Mouse (Mus musculus) adrenal gland, adult 8-10 months (tissue): ENCODE measurements around the gene Zmpste24. TPM values are rescaled to one million over a fixed set of nuclear protein-coding genes. Genes with fewer than 3 reads are reported as not detected.
"Not testable (repeated sequence)": the region's sequence is repeated elsewhere in the genome, so short reads cannot be mapped to it uniquely, and the experiment has no call there.

Experiments
- DNase-seq: peaks from one replicate; pipeline ENCODE4 v3.0.0; 2022
- total RNA-seq, 4 experiments: library from RNA; stranded (reverse); gene quantifications; 2 replicates each; pipeline ENCODE4 v1.2.4; 2022

Zmpste24 gene
- 10 to 100 TPM; 54.8 to 69.9 (median 57.0) TPM for total RNA-seq

GRCm38 (mm10) chr4:121097650-121098378 lies at the start of gene Zmpste24:
Gene Zmpste24 (minus strand): TSS chr4:121098241.
- DNase-seq = peak; percentile 59

GRCm38 (mm10) chr4:121109126-121109525 lies 11.1 kb upstream of the Zmpste24 start, which contains the start of gene Tmco2:
Gene Tmco2 (minus strand): TSS chr4:121109226.
- no peak for DNase-seq

GRCm38 (mm10) chr4:121103304-121103703 lies 5.3 kb upstream of the Zmpste24 start:
- DNase-seq = no peak

- no peak for DNase-seq
Measured at GRCm38 (mm10) chr4:121090211-121090610, 7.8 kb downstream of the Zmpste24 start.

GRCm38 (mm10) chr4:121088696-121089095 lies 9.3 kb downstream of the Zmpste24 start:
- DNase-seq = no peak

DNA sequence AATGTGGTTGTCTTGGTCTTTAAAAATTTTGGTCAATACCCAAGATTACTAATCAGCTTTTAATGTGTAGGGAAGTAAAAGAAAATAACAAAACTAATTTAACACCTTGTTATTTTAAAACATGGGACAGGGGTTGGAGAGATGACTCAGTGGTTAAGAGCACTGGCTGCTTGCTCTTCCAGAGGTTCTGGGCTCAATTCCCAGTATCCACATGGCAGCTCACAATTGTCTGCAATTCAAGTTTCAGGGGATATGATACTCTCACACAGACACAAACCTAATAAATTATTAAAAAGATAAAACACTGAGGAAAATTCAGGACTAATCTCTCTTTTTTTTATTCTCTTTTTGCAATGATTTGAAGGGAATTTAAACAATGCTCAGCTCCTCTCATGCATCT lies 13.5 kb downstream of the Zmpste24 start:
- no peak for DNase-seq

- DNase-seq = no peak
Measured at GRCm38 (mm10) chr4:121080395-121080794, 17.6 kb downstream of the Zmpste24 start.

- no peak for DNase-seq
Measured at GRCm38 (mm10) chr4:121077915-121078646, 20.0 kb downstream of the Zmpste24 start.

- DNase-seq = no peak
Measured at GRCm38 (mm10) chr4:121074250-121074649, 23.8 kb downstream of the Zmpste24 start.

GRCm38 (mm10) chr4:121065336-121065735 lies 32.7 kb downstream of the Zmpste24 start:
- DNase-seq = no peak

- not testable (repeated sequence) for DNase-seq
Measured at GRCm38 (mm10) chr4:121059218-121059617, 38.8 kb downstream of the Zmpste24 start.

GRCm38 (mm10) chr4:121057032-121057431 lies 41.0 kb downstream of the Zmpste24 start:
- no peak for DNase-seq

GRCm38 (mm10) chr4:121056342-121056741 lies 41.7 kb downstream of the Zmpste24 start:
- DNase-seq = no peak

- DNase-seq = no peak
Measured at GRCm38 (mm10) chr4:121052454-121053323, 45.4 kb downstream of the Zmpste24 start.

DNA sequence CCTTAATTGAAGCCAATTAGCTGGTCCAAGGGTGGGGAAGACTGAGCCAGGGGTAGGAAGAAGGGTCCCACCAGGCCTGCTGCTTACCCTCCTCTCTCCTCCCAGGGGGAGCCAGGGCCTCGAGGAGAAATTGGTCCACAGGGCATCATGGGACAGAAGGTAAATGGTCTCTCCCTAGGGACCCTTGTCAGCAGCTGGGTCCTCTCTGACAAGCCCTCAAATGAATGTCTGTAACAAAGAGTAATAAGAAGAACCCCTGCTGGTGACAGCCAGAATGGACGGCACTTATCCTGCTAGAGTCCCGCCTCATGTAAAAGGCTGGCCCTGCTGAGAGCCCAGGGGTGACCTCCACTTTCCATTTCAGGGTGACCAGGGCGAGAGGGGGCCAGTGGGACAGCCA lies 46.2 kb downstream of the Zmpste24 start:
- DNase-seq = no peak

GRCm38 (mm10) chr4:121042946-121043345 lies 55.1 kb downstream of the Zmpste24 start:
- no peak for DNase-seq

DNA sequence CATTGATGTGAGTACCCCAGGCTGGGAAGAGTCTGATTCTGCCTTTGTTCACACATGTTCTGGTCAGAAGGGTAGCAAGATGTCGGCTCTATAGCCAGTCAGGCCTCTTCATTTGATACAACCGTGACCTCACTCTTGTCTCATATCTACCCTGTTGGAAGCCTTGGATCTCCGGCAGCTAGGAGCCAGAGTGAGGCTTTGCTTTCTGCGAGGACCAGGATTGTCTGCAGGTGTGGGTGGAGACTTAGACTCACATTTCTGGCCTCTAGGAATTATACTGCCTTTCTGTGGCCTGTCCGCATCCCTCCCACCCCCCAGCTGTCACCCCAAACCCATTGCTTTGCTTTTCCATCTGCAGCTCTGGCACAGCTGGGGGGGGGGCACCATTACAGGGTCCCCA lies 55.6 kb downstream of the Zmpste24 start:
- DNase-seq = no peak

DNA sequence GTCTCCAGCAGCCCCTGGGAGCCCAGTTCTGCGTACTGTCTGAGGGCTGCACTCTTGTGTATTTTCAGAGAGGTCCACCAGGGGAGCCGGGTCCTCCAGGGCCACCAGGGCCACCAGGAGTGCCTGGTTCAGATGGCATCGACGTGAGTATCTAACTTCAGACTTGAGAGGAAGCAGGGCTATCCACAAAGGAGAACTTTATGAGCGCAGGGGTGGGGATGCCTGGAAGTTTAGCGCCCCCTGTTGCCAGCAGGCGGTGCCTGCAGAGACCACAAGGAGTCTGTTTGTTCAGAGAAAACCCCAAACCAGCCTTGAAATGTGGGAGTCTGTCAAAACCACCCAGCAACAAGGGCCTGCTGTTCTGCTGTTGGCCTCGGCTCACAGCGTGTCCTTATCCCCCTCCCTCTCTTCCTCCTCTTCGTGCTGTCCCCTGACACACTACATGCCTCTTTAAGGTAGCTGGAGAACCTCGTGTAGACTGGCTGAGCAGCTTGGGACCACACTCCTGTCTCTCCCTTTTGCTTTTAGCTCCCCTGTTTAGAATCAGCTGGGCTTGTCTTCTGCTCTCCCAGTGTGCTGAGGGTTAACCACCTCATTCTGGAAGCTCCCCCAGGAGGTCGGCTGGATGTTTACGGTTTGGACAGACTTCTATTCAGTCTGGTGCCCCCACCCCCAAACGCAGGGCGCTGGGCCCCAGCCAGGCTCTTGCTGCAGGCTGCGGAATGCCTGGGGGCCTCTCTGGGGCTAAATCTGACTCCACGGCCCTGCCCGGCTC lies 57.0 kb downstream of the Zmpste24 start:
- no peak for DNase-seq

DNA sequence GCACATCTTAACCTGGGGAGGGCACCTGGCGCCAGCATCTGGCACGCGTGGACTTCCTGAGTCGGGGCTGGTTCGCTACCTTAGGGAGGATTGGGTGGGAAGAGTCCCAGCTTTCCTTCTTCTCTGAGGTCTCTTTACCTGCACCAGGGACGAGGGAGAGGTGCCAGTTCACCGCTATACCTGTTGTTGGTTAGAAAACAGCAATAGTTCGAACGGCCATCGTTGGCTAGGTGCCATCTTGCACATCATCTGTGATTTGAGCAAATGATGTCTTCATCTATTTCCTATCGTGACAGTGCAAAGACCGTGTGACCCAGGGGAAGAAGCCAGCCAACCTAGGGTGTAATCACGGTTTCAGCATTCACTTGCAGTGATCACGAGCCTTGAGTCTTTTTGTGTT lies 57.7 kb downstream of the Zmpste24 start:
- DNase-seq = no peak

DNA sequence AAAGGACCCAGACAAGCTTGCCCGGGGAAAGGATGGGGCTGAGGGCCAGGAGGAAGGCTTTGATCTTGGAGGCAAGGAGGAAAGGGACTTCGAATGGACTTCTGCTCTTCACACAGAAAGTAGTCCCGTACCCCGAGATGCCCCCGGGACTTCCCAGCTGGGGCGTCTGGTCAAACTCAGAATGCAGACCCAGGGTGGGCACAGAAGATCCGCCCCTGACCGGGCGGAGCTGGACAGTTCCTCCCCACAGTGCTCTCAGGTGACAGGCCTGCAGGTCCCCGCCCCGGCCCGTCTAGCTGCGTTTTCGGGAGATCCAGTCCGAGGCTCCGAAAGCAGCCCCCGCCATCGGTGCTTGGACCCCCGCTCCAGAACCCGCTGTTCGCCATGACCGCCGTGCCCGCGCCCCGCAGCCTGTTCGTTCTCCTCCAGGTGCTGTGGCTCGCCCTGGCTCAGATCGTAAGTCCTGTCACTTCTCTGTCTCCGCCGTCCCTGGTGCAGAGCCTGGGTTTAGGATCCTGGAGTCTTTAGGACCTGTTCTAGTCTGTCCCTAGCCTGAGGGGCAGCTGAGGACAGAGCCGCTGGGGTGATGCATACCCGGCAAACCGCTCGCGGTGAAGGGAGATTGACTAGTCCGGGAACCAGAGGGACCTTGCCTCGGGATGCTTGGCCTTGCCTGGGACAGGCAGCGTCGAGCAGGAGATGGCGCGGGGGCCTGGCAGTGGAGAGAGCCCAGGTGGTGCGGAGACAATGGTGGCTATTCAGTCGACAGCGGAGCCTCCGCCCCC lies 58.5 kb downstream of the Zmpste24 start, which contains the start of gene Col9a2:
TSS of gene Col9a2 (plus strand) at position 55 of the 785 bp plus-strand sequence.
- DNase-seq = no peak

DNA sequence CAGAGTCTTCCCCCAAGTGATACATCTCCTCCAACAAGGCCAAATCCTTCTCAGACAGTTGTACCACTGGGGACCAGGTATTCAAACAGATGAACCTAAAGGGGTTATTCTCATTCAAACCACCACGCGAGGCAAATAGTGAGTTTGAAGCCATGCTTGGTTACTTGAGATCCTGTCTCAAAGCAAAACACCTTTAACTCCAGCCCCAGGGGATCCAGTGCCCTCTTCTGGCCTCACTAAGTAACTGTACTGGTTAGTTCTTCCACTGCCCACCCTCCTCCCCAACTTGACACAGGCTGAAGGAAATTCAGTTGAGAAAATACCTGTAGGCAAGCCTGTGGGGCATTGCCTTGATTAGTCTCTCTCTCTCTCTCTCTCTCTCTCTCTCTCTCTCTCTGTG lies 65.0 kb downstream of the Zmpste24 start:
- DNase-seq = no peak
